Mouse (Mus musculus) frontal cortex, adult (tissue): ENCODE results near the gene Gm20388.

ENCODE experiments used
- ATAC-seq: cut with Nextera tagmentation; 2 replicates; pipeline ENCODE4 v1.9.2; 2017; ENCODE audit warnings: mild to moderate bottlenecking, moderate library complexity, mixed read lengths; ENCODE audit not compliant: low TSS enrichment

Gm20388 gene

DNA sequence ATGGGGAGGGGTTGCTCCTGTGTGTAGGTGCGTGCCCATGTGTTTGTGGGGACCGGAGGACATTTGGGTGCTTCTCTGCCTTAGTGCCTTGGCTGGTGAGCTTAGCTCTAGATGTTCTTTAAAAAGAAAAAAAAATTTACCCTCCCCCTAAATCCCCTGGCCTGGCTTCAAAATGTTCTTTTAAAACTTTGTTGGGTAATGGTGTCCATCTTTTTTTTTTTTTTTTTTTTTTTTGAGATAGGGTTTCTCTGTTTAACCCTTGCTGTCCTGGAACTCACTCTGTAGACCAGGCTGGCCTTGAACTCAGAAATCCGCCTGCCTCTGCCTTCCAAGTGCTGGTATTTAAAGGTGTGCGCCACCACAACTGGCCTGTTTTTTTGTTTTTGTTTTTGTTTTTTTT lies 4.7 kb downstream of the Gm20388 start:
- no peak for ATAC-seq

DNA sequence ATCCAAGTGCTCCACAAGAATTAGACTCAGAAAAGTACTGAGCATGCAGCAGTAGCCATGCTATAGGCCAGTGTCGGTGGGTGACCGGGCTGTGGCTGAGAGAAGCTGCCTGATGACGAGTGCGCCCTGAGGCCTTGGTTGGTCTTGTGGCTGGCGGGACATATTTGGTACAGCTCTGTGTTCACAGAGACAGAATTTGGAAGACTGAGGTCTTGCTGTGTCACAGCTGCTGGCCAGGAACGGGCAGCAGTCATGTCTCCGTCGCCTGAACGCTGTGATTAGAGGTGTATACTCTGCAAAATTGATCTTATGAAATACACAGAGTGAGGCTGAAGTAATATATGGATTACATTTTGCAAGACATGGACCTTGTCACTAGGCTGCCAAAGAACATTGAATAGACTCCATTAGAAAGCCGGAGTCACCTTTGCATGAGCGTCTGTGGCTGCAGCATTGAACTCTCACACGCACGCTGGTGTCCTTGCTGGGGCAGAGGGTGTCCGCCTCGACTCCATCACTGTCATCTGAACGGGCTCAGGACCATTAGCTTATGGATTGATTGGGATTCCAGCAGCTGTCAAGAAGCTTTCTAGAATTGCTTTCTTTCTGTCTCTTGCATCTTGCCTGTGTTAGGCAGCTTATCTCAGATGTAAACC lies 5.7 kb downstream of the Gm20388 start:
- ATAC-seq: no peak

- ATAC-seq: no peak
These were observed 6.8 kb downstream of the Gm20388 start for GRCm38 (mm10) chr8:119917415-119917814.

GRCm38 (mm10) chr8:119918155-119918567 lies 7.5 kb downstream of the Gm20388 start:
- no peak for ATAC-seq

DNA sequence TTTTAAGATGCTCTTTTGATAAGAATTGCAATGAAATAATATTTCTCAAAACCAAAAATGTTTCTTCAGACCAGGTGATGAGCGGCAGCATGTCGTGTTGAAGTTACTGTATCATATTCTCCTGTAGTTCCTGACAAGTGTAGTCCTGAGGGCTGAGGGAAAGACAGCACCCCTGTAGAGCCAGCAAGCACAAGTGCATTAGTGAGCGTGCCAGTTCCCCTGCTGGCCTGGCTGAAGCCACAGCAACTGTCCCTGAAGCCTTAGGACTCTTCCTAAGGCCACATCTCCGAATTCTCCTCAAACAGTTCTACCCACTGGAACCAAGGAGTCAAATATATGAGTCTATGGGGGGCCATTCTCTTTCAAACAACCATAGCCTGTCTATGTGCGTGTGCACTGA lies 12.6 kb downstream of the Gm20388 start:
- ATAC-seq: no peak

DNA sequence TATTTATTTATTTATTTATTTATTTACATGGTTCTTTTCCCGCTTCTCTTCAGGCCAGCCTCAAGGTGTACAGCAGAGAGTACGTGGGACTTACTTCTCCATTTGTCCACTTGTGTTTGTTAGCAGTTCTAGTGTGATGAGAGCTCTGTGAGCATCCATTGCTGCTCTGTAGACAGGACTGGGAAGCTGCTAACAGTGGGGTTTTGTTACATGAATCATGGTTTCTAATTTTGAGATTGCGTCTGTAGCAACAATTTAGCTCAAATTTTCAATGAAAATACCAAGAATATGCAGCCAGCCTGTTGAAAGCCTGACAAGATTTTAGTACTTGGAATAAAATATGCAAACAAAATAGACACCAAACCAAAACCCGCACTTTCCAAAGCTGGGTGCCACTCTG lies 14.8 kb downstream of the Gm20388 start:
- peak; percentile 68 for ATAC-seq

DNA sequence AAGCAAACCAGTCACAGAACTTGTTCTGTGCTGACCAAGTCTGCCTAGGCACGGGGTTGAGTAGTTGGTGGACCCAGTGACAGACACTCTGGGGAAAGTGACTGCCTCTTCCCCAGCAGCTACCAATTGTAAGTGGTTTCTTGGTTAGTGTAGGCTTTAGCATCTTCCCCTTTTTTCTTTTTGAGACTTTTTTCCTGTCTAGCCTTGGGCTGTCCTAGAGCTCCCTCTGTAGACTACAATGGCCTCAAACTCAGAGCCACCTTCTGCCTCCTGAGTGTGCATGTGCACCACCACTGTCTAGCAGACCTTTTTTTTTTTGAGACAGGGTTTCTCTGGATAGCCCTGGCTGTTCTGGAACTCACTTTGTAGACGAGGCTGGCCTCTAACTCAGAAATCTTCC lies 15.8 kb downstream of the Gm20388 start:
- ATAC-seq: peak; percentile 39; the same call in 1 of the 2 replicates

- ATAC-seq: peak; percentile 60
These were observed 16.9 kb downstream of the Gm20388 start for GRCm38 (mm10) chr8:119927422-119928092.

- no peak for ATAC-seq
These were observed 20.7 kb downstream of the Gm20388 start for GRCm38 (mm10) chr8:119931317-119931716.

DNA sequence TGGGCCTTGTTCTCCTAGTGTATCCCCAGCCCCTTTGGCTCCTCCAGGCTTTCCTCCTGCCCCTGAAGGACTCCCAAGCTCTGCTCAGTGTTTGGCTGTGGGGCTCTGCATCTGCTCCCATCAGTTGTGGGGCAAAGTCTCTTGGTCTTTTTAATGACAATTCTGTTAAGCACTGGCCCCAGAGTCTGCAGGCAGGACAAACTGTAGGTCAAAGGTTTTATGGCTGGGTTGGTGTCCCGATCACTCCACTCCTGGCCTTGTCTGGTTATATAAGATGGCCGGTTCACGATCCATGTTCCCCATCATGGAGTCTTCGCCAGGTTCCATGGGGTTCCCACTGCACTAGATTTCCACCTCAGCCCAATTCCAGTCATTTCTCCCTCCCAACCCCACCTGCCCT lies 23.0 kb downstream of the Gm20388 start:
- ATAC-seq: no peak

DNA sequence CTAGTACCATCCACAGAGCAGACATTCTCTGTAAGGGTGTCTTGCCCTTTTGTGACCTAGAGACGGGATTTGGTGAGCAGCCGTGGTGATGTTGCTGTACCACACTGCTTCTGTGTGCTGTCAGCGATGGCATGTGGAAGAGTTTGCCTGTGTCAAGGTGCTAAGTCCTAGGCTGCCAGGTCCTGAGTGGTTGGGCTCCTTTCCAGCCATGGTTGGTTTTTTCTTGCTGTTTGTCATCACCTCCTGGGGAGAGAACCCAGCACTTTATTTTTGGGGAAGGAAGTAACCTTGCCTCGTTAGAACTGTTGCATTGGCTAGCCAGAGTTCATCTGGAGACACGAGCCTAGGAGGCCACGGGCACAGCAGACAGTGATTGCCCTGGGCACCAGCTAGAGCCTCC lies 24.9 kb downstream of the Gm20388 start:
- no peak for ATAC-seq

DNA sequence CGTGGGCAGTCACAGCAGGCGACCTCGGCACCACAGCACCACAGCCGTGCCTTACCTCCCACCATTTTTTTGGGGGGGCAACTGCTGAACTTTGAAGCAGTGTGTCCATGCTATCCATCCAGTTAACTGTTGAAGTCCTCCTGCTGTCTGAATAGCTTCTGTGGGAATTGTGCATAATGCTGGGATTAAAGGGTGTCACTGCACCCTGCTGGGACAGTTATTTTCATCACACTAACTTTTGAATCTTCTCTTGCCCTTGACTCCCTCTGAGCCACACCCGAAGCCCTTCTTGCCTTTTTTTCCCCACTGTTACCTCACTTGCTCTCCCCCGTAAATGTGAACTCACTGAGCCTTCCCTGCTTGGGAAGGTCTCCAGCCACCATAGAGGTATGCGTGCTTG lies 27.8 kb downstream of the Gm20388 start:
- no peak for ATAC-seq

GRCm38 (mm10) chr8:119939336-119939735 lies 28.7 kb downstream of the Gm20388 start:
- ATAC-seq: 0 out of 2 replicates have a peak, but pooled peaks have one; percentile 2

- ATAC-seq: no peak
These were observed 30.8 kb downstream of the Gm20388 start for GRCm38 (mm10) chr8:119941471-119941870.

GRCm38 (mm10) chr8:119943616-119944015 lies 33.0 kb downstream of the Gm20388 start:
- no peak for ATAC-seq

DNA sequence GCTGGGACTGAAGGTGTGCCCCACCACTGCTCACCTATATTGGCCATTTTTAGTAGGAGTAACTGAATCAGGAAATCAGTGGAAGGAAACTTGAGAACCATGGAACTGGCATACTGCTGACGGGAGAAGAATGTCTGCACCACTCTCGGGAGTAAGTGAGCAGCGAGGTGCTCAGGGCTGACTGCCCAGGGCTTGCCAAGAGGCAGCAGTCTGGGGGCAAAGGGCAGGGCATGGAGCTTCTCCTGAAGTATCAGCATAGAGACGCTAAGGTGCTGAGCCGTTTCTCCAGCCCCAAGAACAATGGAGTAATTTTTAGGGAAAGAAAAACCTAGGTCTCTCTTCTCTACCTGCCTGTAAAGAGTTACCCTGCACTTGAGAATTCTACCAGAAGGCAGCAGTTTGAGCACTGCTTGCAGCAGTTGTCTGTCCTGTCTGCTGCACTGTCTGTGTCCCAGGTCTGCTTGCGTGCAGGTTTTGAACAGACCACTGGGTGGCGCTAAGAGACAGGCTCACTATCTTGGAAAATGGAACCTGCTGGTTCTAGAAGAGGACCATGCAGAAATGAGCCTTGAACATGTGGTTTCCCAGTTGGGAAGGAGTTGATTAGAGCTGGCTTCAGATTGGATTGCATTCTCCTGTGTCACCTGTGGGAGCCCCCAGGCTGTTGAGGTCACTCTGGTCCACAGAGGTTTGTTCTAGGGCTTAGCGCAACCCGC lies 33.6 kb downstream of the Gm20388 start:
- ATAC-seq: peak; percentile 42; the same call in 1 of the 2 replicates

- peak; percentile 39 for ATAC-seq
These were observed 35.8 kb downstream of the Gm20388 start for GRCm38 (mm10) chr8:119946326-119946865.

GRCm38 (mm10) chr8:119947653-119948052 lies 37.0 kb downstream of the Gm20388 start:
- no peak for ATAC-seq

DNA sequence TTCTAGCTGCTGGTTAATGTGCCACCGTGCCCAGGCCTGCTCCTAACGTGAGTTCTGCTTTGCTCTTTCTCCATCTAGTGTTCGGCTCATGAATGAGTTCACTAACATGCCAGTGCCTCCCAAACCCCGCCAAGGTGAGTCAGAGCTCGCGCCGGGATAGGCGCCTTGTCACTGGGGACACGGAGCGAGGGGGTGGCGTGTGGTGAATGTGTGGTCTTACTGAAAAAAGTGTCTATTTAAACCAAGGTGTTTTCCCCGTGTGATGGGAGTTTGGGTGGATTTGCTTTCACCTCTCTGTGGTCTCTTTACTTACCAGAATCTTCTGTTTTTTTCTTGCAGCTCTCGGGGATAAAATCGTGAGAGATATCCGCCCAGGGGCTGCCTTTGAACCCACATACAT lies 37.7 kb downstream of the Gm20388 start:
- peak; percentile 14; the same call in 1 of the 2 replicates for ATAC-seq

DNA sequence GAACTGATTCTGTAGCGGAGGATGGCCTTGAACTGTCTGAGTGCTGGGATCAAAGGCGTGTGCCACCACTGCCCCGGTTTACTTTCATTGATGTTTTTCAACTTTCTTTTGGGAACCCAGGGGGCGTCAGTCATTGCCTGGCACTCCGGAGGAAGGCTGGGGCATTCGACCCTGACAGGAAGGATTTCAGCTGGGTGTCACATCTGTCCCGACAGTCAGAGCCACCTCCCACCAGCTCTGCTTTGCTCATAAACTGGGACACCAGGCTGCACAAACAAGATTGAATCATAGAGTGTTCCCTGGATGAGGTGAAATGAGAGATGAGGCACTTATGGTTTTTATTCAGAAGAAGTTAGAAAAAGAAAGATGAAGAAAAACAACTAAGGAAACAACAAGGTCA lies 41.6 kb downstream of the Gm20388 start:
- no peak for ATAC-seq

- peak; percentile 90 for ATAC-seq
These were observed 42.1 kb downstream of the Gm20388 start for GRCm38 (mm10) chr8:119952747-119953146.

DNA sequence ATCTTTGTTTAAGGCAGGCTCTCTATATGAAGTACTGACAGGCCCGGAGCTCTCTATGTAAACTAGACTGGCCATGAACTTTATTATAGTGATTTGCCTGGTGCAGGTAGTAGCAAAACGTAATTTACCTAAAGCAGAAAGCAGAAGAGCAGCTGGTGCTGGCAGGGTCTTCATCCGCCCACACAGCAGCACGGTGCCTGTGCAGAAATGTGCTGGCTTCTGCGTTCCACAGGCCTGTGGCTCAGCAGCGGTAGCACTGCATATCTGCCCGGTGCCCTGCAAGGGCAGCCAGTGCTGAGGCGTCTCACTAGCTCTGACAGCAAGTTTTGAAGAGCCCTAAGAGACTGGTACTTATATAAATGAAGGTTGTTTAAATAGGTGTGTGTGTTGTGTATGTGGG lies 44.7 kb downstream of the Gm20388 start:
- no peak for ATAC-seq

DNA sequence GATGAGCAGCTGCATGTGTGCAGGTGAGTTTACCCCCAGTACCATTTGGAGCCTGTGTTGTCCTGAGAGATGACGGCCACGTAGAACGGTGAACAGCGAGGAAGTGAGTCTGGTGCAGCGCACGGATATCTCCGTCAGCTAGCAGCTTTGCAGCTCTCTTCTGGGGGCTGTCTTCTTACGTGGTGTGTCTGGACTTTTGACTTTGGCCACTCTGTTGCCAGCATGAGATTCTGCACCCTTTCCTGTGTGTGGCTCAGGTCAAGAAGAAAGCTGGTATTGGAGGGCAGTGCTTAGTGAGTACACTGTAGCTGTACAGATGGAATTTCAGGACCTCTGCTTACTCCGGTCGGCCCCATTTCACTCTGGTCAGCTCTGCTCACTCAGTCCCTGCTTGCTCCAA lies 47.4 kb downstream of the Gm20388 start:
- ATAC-seq: no peak
